Mouse (Mus musculus): ENCODE measurements at regions not wholly inside any gene's neighbourhood (a gene's known extent, or its start where the extent isn't known, plus 50 kb on each side); places are given as distances from the start of the nearest gene placed in this dataset.

- TF ChIP-seq CTCF (conservative IDR thresholded peaks at IDR 0.05; ENCODE audit: insufficient read depth, insufficient read length, low read depth, low read length) (no peak), POLR2A (IDR thresholded peaks at IDR 0.05; ENCODE audit: low read depth, low read length) (no peak)
Observed at GRCm38 (mm10) chr7:68682929-68683643, 66.0 kb downstream of the Arrdc4 start.
